Mouse (Mus musculus): ENCODE measurements at regions not wholly inside any gene's neighbourhood (a gene's known extent, or its start where the extent isn't known, plus 50 kb on each side); places are given as distances from the start of the nearest gene placed in this dataset.
"Not testable (repeated sequence)": the region's sequence is repeated elsewhere in the genome, so short reads cannot be mapped to it uniquely, and the experiment has no call there.

DNA sequence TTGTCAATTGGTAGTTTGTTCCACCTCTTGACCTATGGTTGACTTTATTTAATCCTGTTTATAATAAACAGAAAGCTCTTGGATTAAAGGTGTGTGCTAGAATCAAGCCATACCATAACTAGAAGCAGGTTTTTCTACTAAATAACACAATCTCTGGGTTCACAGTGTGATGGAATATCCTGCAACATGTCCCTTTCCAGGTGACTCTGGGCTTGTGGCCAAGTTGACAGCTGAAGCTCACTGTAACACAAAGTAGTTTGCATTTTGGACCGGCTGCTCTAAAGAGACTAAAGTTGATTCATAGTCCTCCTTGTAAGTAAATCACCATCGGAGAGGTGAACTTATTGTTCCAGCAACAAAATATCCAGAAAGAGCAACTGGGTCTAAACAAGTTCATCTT lies 149.3 kb upstream of the Kctd3 start:
- DNase-seq (ENCODE audit: low read depth), result no peak

DNA sequence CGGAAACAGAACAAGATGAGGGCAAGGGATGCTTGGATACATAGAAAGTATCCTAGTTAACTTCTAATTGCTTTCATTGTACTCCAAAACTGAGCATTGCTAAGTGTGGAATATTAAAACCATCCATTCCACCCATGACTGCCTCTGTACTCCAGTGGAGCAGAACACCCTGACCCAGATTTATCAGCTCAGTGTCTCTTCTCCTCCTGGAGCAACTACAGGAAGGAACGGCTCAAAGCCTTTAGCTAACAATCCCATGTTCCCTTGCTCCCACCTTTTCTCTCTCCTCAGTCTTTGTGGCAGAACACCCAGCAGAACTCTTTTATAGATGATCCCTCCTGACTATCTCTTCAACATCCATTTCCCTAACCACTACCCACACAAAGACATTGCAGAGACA lies 146.7 kb upstream of the Kctd3 start:
- no peak for DNase-seq (ENCODE audit: low read depth)

- DNase-seq (ENCODE audit: low read depth), result no peak
These were observed 145.5 kb upstream of the Kctd3 start for GRCm38 (mm10) chr1:189153150-189153549.

DNA sequence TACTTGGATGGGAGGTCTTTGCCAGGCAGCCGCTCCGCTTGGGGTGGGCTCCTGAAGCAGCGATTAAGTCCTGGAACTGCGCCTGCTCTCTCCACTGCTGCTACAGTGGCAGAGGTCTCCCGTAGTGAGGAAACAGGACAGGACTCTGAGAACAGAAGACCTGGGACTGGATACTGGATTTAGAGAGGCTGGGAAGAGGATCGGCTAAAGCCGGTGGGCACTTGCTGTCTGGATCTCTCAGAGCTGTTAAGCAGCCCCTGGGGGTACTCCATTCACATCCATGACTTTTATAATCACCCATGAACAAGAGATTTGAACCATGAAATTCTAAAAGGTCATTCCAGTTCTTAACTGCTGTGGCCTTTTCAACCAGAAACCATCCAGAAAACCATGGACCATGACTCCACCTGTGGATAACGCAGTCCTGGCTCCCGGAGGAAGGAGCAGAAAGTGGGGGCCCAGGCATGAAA lies 135.4 kb upstream of the Kctd3 start:
- no peak for DNase-seq (ENCODE audit: low read depth)

GRCm38 (mm10) chr1:189142551-189142950 lies 134.9 kb upstream of the Kctd3 start:
- no peak for DNase-seq (ENCODE audit: low read depth)

DNA sequence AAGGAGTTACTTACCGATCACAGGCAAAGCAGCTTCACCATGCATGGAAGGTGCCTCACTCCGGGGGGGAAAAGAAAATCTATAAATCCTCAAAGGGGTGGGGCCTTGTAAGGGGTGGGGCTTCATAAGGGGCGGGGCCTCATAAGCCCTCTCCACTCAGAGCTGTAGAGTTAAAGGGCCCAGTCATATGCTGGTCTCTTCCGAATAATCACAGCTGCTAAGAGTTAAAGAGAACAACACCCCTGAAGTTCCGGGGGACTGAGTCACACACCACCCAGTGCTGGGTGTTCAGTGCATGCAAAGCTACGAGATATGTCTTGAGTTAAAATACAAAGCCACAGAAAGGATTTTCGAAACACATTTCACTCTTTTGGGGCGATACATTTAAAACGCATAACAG lies 134.1 kb upstream of the Kctd3 start:
- DNase-seq (ENCODE audit: low read depth), result no peak

DNA sequence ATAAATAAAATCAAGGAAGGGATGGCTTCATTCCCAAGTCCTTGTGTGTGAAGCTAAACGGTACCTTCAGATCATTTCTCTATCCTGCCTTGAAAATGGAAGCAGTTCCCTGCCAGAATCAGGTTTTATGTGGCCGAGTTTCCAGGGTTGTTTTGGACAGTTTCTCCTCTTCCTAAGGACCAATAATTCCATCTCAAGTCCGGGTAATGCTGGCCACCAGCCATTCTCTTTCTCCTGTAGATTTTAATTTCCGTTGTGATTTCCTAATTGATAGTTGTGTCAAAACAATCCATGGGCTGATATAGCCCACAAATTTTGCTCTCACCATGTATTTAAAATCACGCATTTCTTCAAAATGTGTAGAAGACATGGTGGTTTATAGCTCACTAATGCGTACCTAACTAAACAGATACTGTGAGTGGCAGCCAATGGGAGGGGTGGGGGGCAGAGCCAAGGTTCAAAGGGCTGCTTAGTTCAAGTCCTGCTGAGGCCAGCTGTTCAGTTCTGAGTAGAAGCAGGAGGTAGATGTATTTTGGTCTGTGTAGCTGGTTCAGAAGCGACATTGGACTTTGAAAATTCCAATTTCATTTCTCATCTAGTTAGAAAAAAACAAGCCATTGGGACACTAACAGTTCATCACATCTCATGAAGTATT lies 129.2 kb upstream of the Kctd3 start:
- no peak for DNase-seq (ENCODE audit: low read depth)

DNA sequence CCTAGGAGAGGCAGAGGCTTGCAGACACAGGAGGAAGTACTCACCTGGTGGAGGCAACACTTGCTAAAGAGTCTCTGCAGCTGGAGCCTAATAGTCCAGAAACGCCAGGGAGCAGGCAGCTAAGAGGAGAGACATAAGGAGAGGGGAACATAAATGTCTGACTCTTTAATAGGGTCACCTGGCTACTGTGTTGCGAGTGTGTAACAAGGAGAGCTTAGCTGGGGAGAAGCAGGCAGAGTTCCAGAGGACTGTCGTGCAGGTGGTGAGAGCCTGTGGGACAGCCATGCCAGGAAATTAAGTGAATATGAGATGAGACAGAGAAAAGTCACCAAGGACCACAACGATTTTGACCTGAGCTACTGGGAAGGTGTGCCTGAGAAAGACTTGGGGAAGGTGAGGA lies 128.2 kb upstream of the Kctd3 start:
- no peak for DNase-seq (ENCODE audit: low read depth)

DNA sequence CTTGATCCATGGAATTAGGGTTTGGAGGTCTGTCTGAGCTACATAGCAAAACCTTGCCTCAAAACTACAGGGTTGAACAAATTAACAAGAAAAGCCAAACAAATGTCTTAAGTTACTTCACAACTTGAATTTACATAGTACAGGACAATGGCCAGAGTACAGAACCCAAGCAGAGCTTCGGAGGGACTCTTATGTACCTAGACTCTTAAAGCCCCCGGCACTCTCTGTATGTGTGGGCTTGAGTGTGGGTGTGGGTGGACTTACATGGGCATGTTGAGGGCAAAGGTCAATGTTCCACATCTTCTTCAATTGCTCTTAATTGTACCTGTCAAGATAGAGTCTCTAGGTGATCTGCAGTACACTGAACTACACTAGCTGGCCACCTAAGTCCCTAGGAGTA lies 121.1 kb upstream of the Kctd3 start:
- DNase-seq (ENCODE audit: low read depth), result no peak

DNA sequence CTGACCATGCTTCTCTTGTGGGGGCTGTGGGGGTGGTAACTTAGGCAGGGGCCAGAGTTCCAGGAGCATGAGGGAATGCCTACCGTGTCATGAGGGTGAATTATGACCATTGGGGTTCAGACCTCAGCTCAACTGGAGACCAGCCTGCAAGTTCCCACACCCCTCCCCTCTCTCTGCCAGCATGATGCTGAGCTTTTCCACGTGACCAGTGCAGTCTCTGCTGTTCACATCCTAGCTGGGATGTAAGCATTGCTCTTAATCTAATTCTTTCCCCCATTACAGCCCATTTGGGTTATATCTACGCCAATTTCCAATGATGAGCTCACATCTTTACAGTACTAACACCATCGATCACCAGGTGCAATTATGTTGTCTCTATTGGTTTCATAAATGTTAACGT lies 120.6 kb upstream of the Kctd3 start:
- DNase-seq (ENCODE audit: low read depth), result not testable (repeated sequence)

GRCm38 (mm10) chr1:189127367-189127766 lies 119.7 kb upstream of the Kctd3 start:
- no peak for DNase-seq (ENCODE audit: low read depth)

GRCm38 (mm10) chr1:189119941-189120735 lies 112.5 kb upstream of the Kctd3 start:
- DNase-seq (ENCODE audit: low read depth), result no peak

DNA sequence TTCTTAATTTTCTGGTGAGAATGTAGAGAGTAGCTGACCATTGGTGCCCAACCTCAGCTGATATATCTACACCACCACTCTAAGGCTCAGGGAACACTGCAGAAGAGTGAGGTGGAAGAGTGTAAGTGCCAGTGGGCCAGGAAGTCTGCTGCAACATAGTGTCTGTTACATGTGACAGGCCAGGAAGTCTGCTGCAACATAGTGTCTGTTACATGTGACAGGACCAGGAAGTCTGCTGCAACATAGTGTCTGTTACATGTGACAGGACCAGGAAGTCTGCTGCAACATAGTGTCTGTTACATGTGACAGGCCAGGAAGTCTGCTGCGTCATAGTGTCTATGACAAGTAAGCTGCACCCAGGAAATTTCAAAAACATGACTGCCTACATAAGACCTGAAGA lies 111.4 kb upstream of the Kctd3 start:
- DNase-seq (ENCODE audit: low read depth), result not testable (repeated sequence)

DNA sequence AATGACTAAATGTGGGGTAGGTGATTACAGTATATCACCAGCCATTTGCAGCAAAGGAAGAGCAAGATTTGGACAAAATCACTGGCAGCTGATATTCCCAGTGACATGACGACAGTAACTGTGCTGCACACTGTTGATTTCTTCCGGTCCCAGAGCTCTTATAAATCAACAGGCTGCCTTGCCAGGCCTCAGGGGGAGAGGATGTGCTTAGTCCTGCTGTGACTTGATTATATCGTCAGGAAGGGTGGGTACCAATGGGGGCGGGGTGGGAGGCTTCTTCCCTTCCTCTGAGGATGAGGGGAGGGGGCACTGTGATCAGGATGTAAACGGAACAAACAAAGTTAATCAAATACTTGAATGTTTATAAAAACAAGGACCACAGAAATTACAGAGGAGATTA lies 110.9 kb upstream of the Kctd3 start:
- no peak for DNase-seq (ENCODE audit: low read depth)

DNA sequence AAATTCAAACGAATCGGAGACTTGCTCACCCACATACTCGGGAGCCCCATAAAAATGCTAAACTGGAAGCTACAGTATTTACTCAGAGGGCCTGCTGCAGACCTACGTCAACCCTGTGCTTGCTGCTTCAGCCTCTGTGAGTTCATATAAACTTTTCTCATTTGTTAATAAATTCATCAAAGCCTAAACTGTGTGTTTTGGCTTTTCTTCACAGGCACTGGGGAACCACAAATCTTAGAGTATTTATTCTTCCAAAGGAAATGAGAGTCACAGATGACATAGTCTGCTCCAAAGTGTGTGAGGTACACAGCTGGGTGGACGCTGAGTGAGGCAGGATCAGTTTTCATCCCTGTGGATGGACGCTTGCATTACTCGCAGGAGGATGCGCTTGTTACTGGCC lies 108.3 kb upstream of the Kctd3 start:
- DNase-seq (ENCODE audit: low read depth), result no peak

DNA sequence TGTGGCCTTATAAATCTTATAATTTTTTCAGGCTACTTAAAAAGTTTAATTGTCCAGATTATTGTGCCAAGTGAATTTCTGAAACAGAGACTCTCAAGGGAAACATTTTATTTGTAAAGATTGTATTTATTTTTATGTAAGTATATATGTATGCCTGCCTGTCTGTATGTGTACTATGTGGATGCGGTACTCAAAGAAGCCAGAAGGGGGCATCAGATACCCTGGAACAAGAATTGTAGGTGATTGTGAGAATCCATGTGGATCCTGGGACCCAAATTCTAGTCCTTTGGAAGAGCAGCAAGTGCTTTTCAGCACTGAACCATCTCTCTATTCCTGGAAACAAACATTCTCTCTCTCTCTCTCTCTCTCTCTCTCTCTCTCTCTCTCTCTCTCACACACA lies 107.6 kb upstream of the Kctd3 start:
- no peak for DNase-seq (ENCODE audit: low read depth)

- DNase-seq (ENCODE audit: low read depth), result no peak
These were observed 100.8 kb upstream of the Kctd3 start for GRCm38 (mm10) chr1:189108260-189109035.

GRCm38 (mm10) chr1:189107841-189108240 lies 100.2 kb upstream of the Kctd3 start:
- no peak for DNase-seq (ENCODE audit: low read depth)

DNA sequence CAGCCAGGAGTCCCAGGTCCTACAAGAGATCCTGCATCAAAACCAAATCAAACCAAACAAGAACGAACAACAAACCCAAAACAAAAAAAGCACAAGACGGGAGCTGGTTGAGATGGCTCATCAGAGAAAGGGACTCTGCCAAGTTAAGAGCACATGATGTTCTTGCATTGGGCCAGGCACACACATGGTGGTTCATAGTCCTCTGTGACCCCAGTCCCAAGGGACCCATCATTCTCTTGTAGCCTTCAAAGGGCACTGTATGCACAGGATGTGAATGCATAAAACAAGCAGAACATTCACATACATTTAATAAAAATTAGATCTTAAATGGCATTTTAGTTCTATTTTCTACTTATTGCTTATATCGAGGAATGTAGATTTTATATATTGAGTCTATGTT lies 99.5 kb upstream of the Kctd3 start:
- no peak for DNase-seq (ENCODE audit: low read depth)

DNA sequence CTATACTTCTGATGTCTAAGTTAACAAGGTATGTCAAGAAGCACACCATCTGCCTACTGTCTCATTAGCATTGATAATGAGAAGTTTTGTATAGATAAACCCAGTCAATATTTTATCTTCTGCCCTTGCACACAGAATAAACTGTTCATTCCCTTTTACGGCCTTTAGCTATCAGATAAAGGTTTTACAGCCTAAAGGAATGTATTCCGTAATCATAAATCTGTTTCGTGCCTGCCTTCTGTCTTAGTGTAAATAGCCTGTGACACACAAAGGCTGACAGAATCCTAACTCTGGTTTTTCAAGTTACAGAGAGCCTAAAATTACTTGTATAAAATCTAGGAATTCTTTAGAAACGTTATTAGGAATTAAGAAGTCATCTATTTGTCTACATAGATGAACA lies 97.6 kb upstream of the Kctd3 start:
- DNase-seq (ENCODE audit: low read depth), result no peak

- no peak for DNase-seq (ENCODE audit: low read depth)
These were observed 95.1 kb upstream of the Kctd3 start for GRCm38 (mm10) chr1:189102781-189103180.

DNA sequence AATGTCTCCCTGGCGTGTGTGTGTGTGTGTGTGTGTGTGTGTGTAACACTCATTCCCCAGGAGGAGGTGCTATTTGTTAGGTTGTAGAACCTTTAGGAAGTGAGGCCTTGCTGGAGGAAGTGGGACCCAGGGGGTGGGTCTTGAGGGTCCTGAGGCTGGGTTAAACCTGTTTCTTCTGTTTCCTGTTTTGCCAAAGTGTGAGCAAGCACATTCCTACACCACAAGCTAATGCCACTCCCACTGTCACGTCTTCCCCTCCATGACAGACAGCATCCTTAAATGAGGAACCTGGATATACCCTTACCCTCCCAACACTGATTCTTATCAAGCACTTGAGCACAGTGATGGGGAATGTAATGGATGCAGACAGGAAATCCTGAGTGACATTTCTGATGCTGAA lies 91.5 kb upstream of the Kctd3 start:
- DNase-seq (ENCODE audit: low read depth), result no peak

GRCm38 (mm10) chr1:189092819-189093218 lies 85.2 kb upstream of the Kctd3 start:
- no peak for DNase-seq (ENCODE audit: low read depth)

Data from c-Kit-positive CD71-positive TER-119-negative erythroid progenitor cells, embryonic 14.5 days (primary cell).